Mouse (Mus musculus) heart, embryonic 10.5 days (tissue): ENCODE measurements around the gene Gm42742. TPM values are rescaled to one million over a fixed set of nuclear protein-coding genes. Genes with fewer than 3 reads are reported as not detected.

Experiments used
- DNase-seq: peaks from one replicate; pipeline ENCODE4 v3.0.0-alpha.2; 2017; ENCODE audit warnings: low spot score
- H3K27ac ChIP-seq: fragments of 300-500 bp; sonication (generic); 2 replicates; pipeline ENCODE4 v1.5.1; 2016; ENCODE audit warnings: mild to moderate bottlenecking
- H3K27me3 ChIP-seq: fragments of 300-500 bp; sonication (generic); 2 replicates; pipeline ENCODE4 v1.6.1; 2016; ENCODE audit warnings: mild to moderate bottlenecking; ENCODE audit not compliant: poor library complexity, insufficient read depth, severe bottlenecking
- H3K36me3 ChIP-seq: fragments of 300-500 bp; sonication (generic); 2 replicates; pipeline ENCODE4 v1.6.1; 2016; ENCODE audit warnings: mild to moderate bottlenecking, moderate library complexity
- H3K4me1 ChIP-seq: fragments of 300-500 bp; sonication (generic); 2 replicates; pipeline ENCODE4 v1.6.1; 2016; ENCODE audit warnings: mild to moderate bottlenecking
- H3K4me3 ChIP-seq: fragments of 300-500 bp; sonication (generic); 2 replicates; pipeline ENCODE4 v1.5.1; 2016; ENCODE audit warnings: mild to moderate bottlenecking, moderate library complexity
- H3K9me3 ChIP-seq: fragments of 300-500 bp; sonication (generic); 2 replicates; pipeline ENCODE4 v1.6.1; 2016; ENCODE audit warnings: mild to moderate bottlenecking, moderate library complexity
- WGBS: fragments of 180-500 bp; shearing (Covaris S2); methylation state at CpG from one replicate; pipeline ENCODE4 v1.1.7; 2016; 5-methylcytosine and 5-hydroxymethylcytosine counted together
- polyA plus RNA-seq: library from polyadenylated mRNA; unstranded; fragments of >200 nt; fragmentation: Nextera tagmentation; extraction: Ambion mirVana; gene quantifications from 2 replicates; pipeline ENCODE4 v1.2.1, GENCODE M21; 2016

Gm42742 gene
- 20.6 and 46.6 TPM in 2 replicates for polyA plus RNA-seq

- Histone ChIP-seq H3K4me1 (peaks cover 83% of the 10 kb centered on the region), H3K27ac (peak within 1 kb of the TSS; percentile 86), H3K9me3 (no peaks in the 10 kb centered on the region), H3K36me3 (peaks cover 29% of the 10 kb centered on the region), H3K4me3 (peak within 1 kb of the TSS; percentile 65), H3K27me3 (no peaks in the 10 kb centered on the region)
- 1% methylated on average over 37 of the region's 37 CpGs for WGBS
- peak; percentile 83 for DNase-seq
Observed at GRCm38 (mm10) chr7:127020901-127021562, at the start of gene Gm42742, which contains the start of gene Prrt2. TSS of gene Gm42742 (minus strand) at chr7:127021097. TSS of gene Prrt2 (minus strand) at chr7:127021211.

- no peaks in the 10 kb centered on the region for H3K4me1 ChIP-seq
- no peak overlapping the region for H3K27ac ChIP-seq
Observed at GRCm38 (mm10) chr7:127066317-127066716, 45.4 kb upstream of the Gm42742 start.

GRCm38 (mm10) chr7:127065538-127065937 is 44.6 kb upstream of the Gm42742 start:
- H3K4me3 ChIP-seq: no peak overlapping the region
- H3K9me3 ChIP-seq: no peaks in the 10 kb centered on the region
- 84% methylated on average over 6 of the region's 6 CpGs for WGBS
- no peaks in the 10 kb centered on the region for H3K4me1 ChIP-seq
- H3K36me3 ChIP-seq: no peaks in the 10 kb centered on the region
- no peak for DNase-seq
- H3K27me3 ChIP-seq: no peaks in the 10 kb centered on the region
- H3K27ac ChIP-seq: no peak overlapping the region

More at GRCm38 (mm10) chr7:127066317-127066716, 45.4 kb upstream of the Gm42742 start:
- Histone ChIP-seq H3K27me3 (no peaks in the 10 kb centered on the region), H3K36me3 (no peaks in the 10 kb centered on the region), H3K9me3 (no peaks in the 10 kb centered on the region), H3K4me3 (no peak overlapping the region)
- DNase-seq: no peak
- WGBS: 65% methylated on average over 4 of the region's 4 CpGs

DNA sequence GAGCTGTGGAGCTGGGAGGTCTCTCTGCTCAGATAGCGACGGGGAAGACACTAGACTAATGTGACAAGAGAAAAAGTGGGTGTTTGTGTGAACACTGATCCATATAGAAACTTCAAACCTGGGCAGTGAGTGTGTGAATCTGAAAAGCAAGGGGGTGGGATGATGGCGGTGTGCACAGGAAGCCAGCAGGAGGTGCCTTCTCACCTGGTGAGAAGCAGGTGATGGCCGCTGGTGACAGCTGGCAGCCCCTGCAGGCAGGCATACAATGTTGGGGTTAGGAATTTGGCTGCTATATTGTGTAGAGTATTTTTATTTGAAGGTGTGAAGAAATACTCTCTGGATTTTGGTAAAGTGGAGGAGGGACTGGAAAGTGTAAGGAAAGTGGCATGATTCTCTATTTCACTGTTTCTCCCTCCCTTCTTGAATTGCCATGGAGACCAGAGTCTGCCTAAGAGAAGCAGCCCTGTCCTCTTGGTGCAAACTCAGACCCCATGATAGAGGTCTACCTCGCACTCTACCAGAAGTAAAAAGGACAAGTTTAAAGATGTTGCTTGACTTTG is 34.2 kb upstream of the Gm42742 start:
- no peak for DNase-seq
- Histone ChIP-seq H3K4me1 (no peaks in the 10 kb centered on the region), H3K9me3 (no peaks in the 10 kb centered on the region), H3K27ac (no peak overlapping the region), H3K27me3 (no peaks in the 10 kb centered on the region), H3K36me3 (no peaks in the 10 kb centered on the region), H3K4me3 (no peak overlapping the region)
- 52% methylated on average over 5 of the region's 5 CpGs for WGBS

GRCm38 (mm10) chr7:127041851-127042672 is 21.2 kb upstream of the Gm42742 start, which contains the start of gene Kif22:
TSS of gene Kif22 (minus strand) at chr7:127042471.
- Histone ChIP-seq H3K27ac (peak within 1 kb of the TSS; percentile 94), H3K27me3 (no peaks in the 10 kb centered on the region), H3K4me3 (peak within 1 kb of the TSS; percentile 94), H3K4me1 (peaks cover 16% of the 10 kb centered on the region), H3K9me3 (no peaks in the 10 kb centered on the region), H3K36me3 (peaks cover 27% of the 10 kb centered on the region)
- under 1% methylated on average over 53 of the region's 53 CpGs for WGBS
- DNase-seq: peak; percentile 94

GRCm38 (mm10) chr7:127031244-127031643 is 10.3 kb upstream of the Gm42742 start:
- Histone ChIP-seq H3K4me1 (peaks cover 14% of the 10 kb centered on the region), H3K9me3 (no peaks in the 10 kb centered on the region), H3K27me3 (no peaks in the 10 kb centered on the region), H3K36me3 (peaks cover 82% of the 10 kb centered on the region), H3K4me3 (no peak overlapping the region), H3K27ac (no peak overlapping the region)
- DNase-seq: no peak
- 68% methylated on average over 1 of the region's 1 CpGs for WGBS

GRCm38 (mm10) chr7:127030172-127030571 is 9.3 kb upstream of the Gm42742 start:
- 100% methylated on average over 1 of the region's 1 CpGs for WGBS
- Histone ChIP-seq H3K27ac (no peak overlapping the region), H3K36me3 (peaks cover 73% of the 10 kb centered on the region), H3K9me3 (no peaks in the 10 kb centered on the region), H3K4me3 (no peak overlapping the region), H3K4me1 (peaks cover 14% of the 10 kb centered on the region), H3K27me3 (no peaks in the 10 kb centered on the region)
- no peak for DNase-seq

DNA sequence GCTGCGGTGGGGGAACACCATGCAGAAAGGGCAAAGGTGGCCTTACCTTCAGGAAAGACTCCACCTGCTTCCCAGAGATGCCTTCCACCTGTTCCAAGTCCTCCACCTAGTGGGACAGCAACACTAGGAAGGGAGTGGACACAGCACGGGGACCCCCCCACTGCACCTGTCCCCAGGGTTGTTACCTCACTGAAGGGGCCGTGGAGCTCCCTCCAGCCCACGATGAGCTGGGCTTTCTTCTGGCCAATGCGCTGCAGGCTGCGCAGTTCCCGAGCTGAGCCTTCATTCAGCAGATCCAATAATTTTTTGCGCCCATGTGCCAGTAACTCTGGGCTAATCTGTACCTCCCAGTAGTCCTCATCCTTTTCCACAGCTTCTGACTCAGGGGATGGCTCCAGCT is 7.0 kb upstream of the Gm42742 start:
- 73% methylated on average over 8 of the region's 8 CpGs for WGBS
- Histone ChIP-seq H3K4me1 (peaks cover 37% of the 10 kb centered on the region), H3K36me3 (peaks cover 70% of the 10 kb centered on the region), H3K4me3 (peak overlapping the region; percentile 82), H3K9me3 (no peaks in the 10 kb centered on the region), H3K27ac (peak overlapping the region; percentile 100), H3K27me3 (no peaks in the 10 kb centered on the region)
- DNase-seq: no peak

DNA sequence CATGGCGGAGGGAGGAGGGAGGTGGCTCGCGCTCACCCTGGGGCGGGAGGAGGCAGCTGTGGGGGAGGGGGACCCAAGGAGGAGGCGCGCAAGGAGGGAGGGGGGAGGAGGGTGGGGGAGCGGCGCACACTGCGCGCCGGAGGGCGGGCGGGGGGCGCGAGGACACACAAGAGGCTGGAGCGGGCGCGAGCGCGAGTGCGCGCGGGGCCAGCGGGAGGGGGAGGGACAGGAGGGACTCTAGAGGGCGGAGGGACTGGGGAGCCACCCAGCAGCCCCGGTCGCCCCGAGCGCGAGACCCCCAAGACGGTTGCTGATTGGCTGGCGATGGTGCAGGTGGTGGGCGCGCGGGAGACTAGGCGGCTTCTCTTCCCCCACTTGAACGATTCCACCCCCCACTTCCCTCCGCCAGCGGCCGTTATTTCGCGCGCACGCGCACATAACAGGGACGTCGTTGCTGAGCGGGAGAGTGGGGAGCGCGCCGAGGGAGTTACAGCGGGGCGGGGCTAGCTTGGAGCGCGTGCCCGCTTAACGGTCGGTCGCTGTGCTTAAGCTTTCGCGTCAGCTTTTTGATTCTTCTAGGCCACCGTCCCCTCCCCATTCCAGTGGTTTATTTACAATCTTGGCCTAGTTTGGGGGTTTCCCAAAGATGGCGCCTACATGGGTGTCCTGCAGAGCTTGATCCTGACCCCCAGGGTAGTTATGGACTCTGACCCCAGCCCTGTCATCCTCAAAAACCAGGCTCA is 6.3 kb upstream of the Gm42742 start, which contains the start of gene Maz:
Gene Maz, minus strand, starts transcription at position 54 of the 743 bp plus-strand sequence.
- 1% methylated on average over 52 of the region's 63 CpGs for WGBS
- H3K36me3 ChIP-seq: peaks cover 70% of the 10 kb centered on the region
- no peaks in the 10 kb centered on the region for H3K27me3 ChIP-seq

GRCm38 (mm10) chr7:127026616-127026983 is 5.7 kb upstream of the Gm42742 start:
- Histone ChIP-seq H3K36me3 (peaks cover 67% of the 10 kb centered on the region), H3K4me3 (peak overlapping the region; percentile 82), H3K4me1 (peaks cover 50% of the 10 kb centered on the region), H3K27me3 (no peaks in the 10 kb centered on the region), H3K9me3 (no peaks in the 10 kb centered on the region), H3K27ac (peak overlapping the region; percentile 100)
- no peak for DNase-seq
- WGBS: 4% methylated on average over 28 of the region's 48 CpGs

More for the DNA sequence above, 6.3 kb upstream of the Gm42742 start, which contains the start of gene Maz:
- H3K27ac ChIP-seq: peak within 1 kb of the TSS; percentile 100
- peaks cover 44% of the 10 kb centered on the region for H3K4me1 ChIP-seq
- peak within 1 kb of the TSS; percentile 82 for H3K4me3 ChIP-seq
- DNase-seq: peak; percentile 99
- no peaks in the 10 kb centered on the region for H3K9me3 ChIP-seq

- peak; percentile 92 for DNase-seq
- Histone ChIP-seq H3K9me3 (no peaks in the 10 kb centered on the region), H3K27ac (peak overlapping the region; percentile 100), H3K4me3 (peak overlapping the region; percentile 82), H3K36me3 (peaks cover 62% of the 10 kb centered on the region), H3K4me1 (peaks cover 54% of the 10 kb centered on the region), H3K27me3 (no peaks in the 10 kb centered on the region)
- WGBS: 0% methylated on average over 28 of the region's 48 CpGs
Observed at GRCm38 (mm10) chr7:127026161-127026600, 5.3 kb upstream of the Gm42742 start.

GRCm38 (mm10) chr7:127025556-127026160 is 4.8 kb upstream of the Gm42742 start:
- peak; percentile 83 for DNase-seq
- peak overlapping the region; percentile 82 for H3K4me3 ChIP-seq
- H3K27ac ChIP-seq: peak overlapping the region; percentile 100
- no peaks in the 10 kb centered on the region for H3K27me3 ChIP-seq
- H3K4me1 ChIP-seq: peaks cover 59% of the 10 kb centered on the region
- peaks cover 57% of the 10 kb centered on the region for H3K36me3 ChIP-seq
- WGBS: 1% methylated on average over 65 of the region's 65 CpGs
- H3K9me3 ChIP-seq: no peaks in the 10 kb centered on the region
